Mouse (Mus musculus): ENCODE measurements around the gene Fam24b. TPM values are rescaled to one million over a fixed set of nuclear protein-coding genes. Genes with fewer than 3 reads are reported as not detected.

The Fam24b gene
- polyA plus RNA-seq, 1 experiment from 2014 or later = not detected

Other genes with a start within 250 kb of the Fam24b start
- gene 4933402N03Rik, start 183.2 kb downstream of the Fam24b start, polyA plus RNA-seq (2015; fragmentation: Nextera tagmentation; extraction: Ambion mirVana) = not detected in 2 replicates
- gene 5430419D17Rik, start 155.1 kb downstream of the Fam24b start, polyA plus RNA-seq (2015; fragmentation: Nextera tagmentation; extraction: Ambion mirVana) = 0.03 TPM in 1 of 2 replicates, not detected in the other
- 0.12 and 0.13 TPM in 2 replicates for gene Cuzd1, start 7.2 kb downstream of the Fam24b start, polyA plus RNA-seq (2015; fragmentation: Nextera tagmentation; extraction: Ambion mirVana)
- 0.37 TPM in 1 of 2 replicates, not detected in the other for gene Fam24a, start 4.3 kb upstream of the Fam24b start, polyA plus RNA-seq (2015; fragmentation: Nextera tagmentation; extraction: Ambion mirVana)
- 24.0 and 24.6 TPM in 2 replicates for gene 2310057M21Rik, start 33.2 kb upstream of the Fam24b start, polyA plus RNA-seq (2015; fragmentation: Nextera tagmentation; extraction: Ambion mirVana)
- gene Pstk, start 41.6 kb upstream of the Fam24b start, polyA plus RNA-seq (2015; fragmentation: Nextera tagmentation; extraction: Ambion mirVana) = 69.0 and 71.6 TPM in 2 replicates
- gene Ikzf5, start 81.0 kb upstream of the Fam24b start, polyA plus RNA-seq (2015; fragmentation: Nextera tagmentation; extraction: Ambion mirVana) = 12.4 and 13.1 TPM in 2 replicates
- gene Acadsb, start 81.1 kb upstream of the Fam24b start, polyA plus RNA-seq (2015; fragmentation: Nextera tagmentation; extraction: Ambion mirVana) = 98.3 and 104 TPM in 2 replicates
- not detected in 2 replicates for gene Hmx3, start 213.4 kb upstream of the Fam24b start, polyA plus RNA-seq (2015; fragmentation: Nextera tagmentation; extraction: Ambion mirVana)
- 0.24 TPM in 1 of 2 replicates, not detected in the other for gene Hmx2, start 219.3 kb upstream of the Fam24b start, polyA plus RNA-seq (2015; fragmentation: Nextera tagmentation; extraction: Ambion mirVana)
- gene Bub3, start 230.7 kb upstream of the Fam24b start, polyA plus RNA-seq (2015; fragmentation: Nextera tagmentation; extraction: Ambion mirVana) = 177 and 189 TPM in 2 replicates

Data from embryonic facial prominence, embryonic 15.5 days (tissue).